Mouse (Mus musculus) hindbrain, embryonic 16.5 days (tissue): ENCODE results near the gene Timm13. TPM values are rescaled to one million over a fixed set of nuclear protein-coding genes. Genes with fewer than 3 reads are reported as not detected.
A peak's percentile ranks its signal among the peaks of the same experiment; 100 is the strongest.

Experiments used
- ATAC-seq: fragments of 200-750 bp; cut with Nextera tagmentation; 2 replicates; pipeline ENCODE4 v1.8.0; 2017; ENCODE audit warnings: moderate TSS enrichment, moderate library complexity
- H3K27ac ChIP-seq: fragments of 300-500 bp; sonication (generic); 2 replicates; pipeline ENCODE4 v1.5.1; 2014; ENCODE audit warnings: low read depth, mild to moderate bottlenecking, control low read depth, low read length, moderate library complexity
- H3K27me3 ChIP-seq: fragments of 300-500 bp; sonication (generic); replicated peaks from 2 replicates; pipeline ENCODE4 v1.6.1; 2014; ENCODE audit warnings: low read length; ENCODE audit not compliant: control insufficient read depth, insufficient read depth
- H3K36me3 ChIP-seq: fragments of 300-500 bp; sonication (generic); 2 replicates; pipeline ENCODE4 v1.6.1; 2014; ENCODE audit warnings: mild to moderate bottlenecking, low read length, moderate library complexity, mixed read lengths; ENCODE audit not compliant: control insufficient read depth, insufficient read depth
- H3K4me1 ChIP-seq: fragments of 300-500 bp; sonication (generic); 2 replicates; pipeline ENCODE4 v1.6.1; 2014; ENCODE audit warnings: low read depth, low read length; ENCODE audit not compliant: control insufficient read depth, insufficient read depth
- H3K4me2 ChIP-seq: fragments of 300-500 bp; sonication (generic); 2 replicates; pipeline ENCODE4 v1.6.1; 2014; ENCODE audit warnings: mild to moderate bottlenecking, low read length, control low read depth, moderate library complexity
- H3K4me3 ChIP-seq: fragments of 300-500 bp; sonication (generic); 2 replicates; pipeline ENCODE4 v1.5.1; 2014; ENCODE audit warnings: mild to moderate bottlenecking, low read length, control low read depth, moderate library complexity
- H3K9ac ChIP-seq: fragments of 300-500 bp; sonication (generic); 2 replicates; pipeline ENCODE4 v1.6.1; 2014; ENCODE audit warnings: low read depth, mild to moderate bottlenecking, control low read depth, low read length, moderate library complexity
- H3K9me3 ChIP-seq: fragments of 300-500 bp; sonication (generic); 2 replicates; pipeline ENCODE4 v1.6.1; 2014; ENCODE audit warnings: mild to moderate bottlenecking, low read length, moderate library complexity; ENCODE audit not compliant: control insufficient read depth
- WGBS: fragments of 180-500 bp; shearing (Covaris S2); extraction: QIAGEN DNeasy Blood & Tissue Kit; methylation state at CpG from one replicate; pipeline ENCODE4 v1.1.7; 2014; 5-methylcytosine and 5-hydroxymethylcytosine counted together
- polyA plus RNA-seq: library from polyadenylated mRNA; unstranded; fragments of >200 nt; fragmentation: Nextera tagmentation; extraction: Ambion mirVana; gene quantifications from 2 replicates; pipeline ENCODE4 v1.2.1, GENCODE M21; 2015

Gene Timm13
- polyA plus RNA-seq, 1 experiment from 2014 or later: 364 TPM

- H3K36me3 ChIP-seq: peaks cover 6% of the 10 kb centered on the region
- no peak overlapping the region; the same call in 1 of the 2 replicates for H3K4me2 ChIP-seq
- peaks cover 37% of the 10 kb centered on the region for H3K4me1 ChIP-seq
- H3K27me3 ChIP-seq: no peaks in the 10 kb centered on the region
- H3K4me3 ChIP-seq: no peak overlapping the region
- H3K27ac ChIP-seq: peak overlapping the region; percentile 64
- H3K9ac ChIP-seq: peak overlapping the region; percentile 38; the same call in 1 of the 2 replicates
- no peaks in the 10 kb centered on the region for H3K9me3 ChIP-seq
- no peak for ATAC-seq
- WGBS: 54% methylated on average over 3 of the region's 3 CpGs
Measured at GRCm38 (mm10) chr10:80857848-80858247, 42.9 kb downstream of the Timm13 start.

GRCm38 (mm10) chr10:80857386-80857785 is 43.4 kb downstream of the Timm13 start:
- Histone ChIP-seq H3K9me3 (no peaks in the 10 kb centered on the region), H3K9ac (peak overlapping the region; percentile 38), H3K4me3 (no peak overlapping the region), H3K4me2 (peak overlapping the region; percentile 98), H3K36me3 (peaks cover 8% of the 10 kb centered on the region), H3K4me1 (peaks cover 37% of the 10 kb centered on the region), H3K27me3 (no peaks in the 10 kb centered on the region), H3K27ac (peak overlapping the region; percentile 64)
- 26% methylated on average over 8 of the region's 8 CpGs for WGBS
- peak; percentile 50 for ATAC-seq

- Histone ChIP-seq H3K4me3 (no peak overlapping the region), H3K9me3 (no peaks in the 10 kb centered on the region), H3K4me1 (peaks cover 37% of the 10 kb centered on the region), H3K9ac (peak overlapping the region; percentile 38), H3K4me2 (peak overlapping the region; percentile 98), H3K36me3 (peaks cover 12% of the 10 kb centered on the region), H3K27me3 (no peaks in the 10 kb centered on the region), H3K27ac (peak overlapping the region; percentile 39; the same call in 1 of the 2 replicates)
- 78% methylated on average over 5 of the region's 5 CpGs for WGBS
- no peak for ATAC-seq
Measured at GRCm38 (mm10) chr10:80856908-80857307, 43.9 kb downstream of the Timm13 start.

DNA sequence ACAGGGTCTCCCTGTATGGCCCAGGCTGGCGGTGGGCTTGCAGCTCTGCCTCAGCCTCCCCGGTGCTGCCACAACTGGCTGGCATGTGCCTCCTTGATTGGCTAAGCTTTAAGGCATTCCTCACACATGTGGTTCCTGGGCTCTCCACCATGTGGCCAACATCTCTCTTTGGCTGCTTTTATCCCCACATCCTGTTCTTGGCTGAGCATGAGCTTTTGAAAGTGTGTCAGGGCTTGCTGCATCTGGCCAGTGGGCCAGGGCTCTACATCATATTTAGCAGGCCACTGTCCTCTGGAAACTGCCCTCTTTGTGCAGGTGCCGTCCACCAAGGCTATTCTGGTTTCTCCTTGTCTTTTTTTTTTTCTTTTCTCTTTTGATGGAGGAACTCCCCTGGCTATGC is 44.5 kb downstream of the Timm13 start:
- Histone ChIP-seq H3K27ac (0 out of 2 replicates have a peak overlapping the region, but pooled peaks have one; percentile 19), H3K4me1 (peaks cover 37% of the 10 kb centered on the region), H3K4me2 (peak overlapping the region; percentile 98), H3K36me3 (peaks cover 16% of the 10 kb centered on the region), H3K27me3 (no peaks in the 10 kb centered on the region), H3K9me3 (no peaks in the 10 kb centered on the region), H3K9ac (peak overlapping the region; percentile 89; the same call in 1 of the 2 replicates), H3K4me3 (peak overlapping the region; percentile 76)
- no peak for ATAC-seq
- WGBS: 71% methylated on average over 3 of the region's 3 CpGs

DNA sequence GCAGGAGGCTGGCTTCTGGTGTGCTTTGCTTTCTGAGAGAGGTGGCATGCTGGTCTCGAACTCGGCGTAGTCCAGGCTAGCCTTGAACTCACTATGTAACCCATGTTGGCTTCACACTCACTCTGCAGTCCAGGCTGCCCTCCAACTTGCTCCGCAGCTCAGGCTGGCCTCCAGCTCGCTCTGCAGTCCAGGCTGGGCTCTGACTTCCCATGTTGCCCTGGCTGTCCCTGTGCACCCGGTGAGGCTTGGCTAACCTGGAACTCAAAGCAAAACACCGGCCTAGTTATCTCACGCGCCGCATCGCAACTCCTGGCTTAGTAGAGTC is 45.1 kb downstream of the Timm13 start:
- WGBS: 25% methylated on average over 11 of the region's 11 CpGs
- Histone ChIP-seq H3K36me3 (peaks cover 21% of the 10 kb centered on the region), H3K4me2 (peak overlapping the region; percentile 98), H3K9ac (peak overlapping the region; percentile 89), H3K27ac (no peak overlapping the region), H3K4me1 (peaks cover 37% of the 10 kb centered on the region), H3K9me3 (no peaks in the 10 kb centered on the region), H3K27me3 (no peaks in the 10 kb centered on the region), H3K4me3 (peak overlapping the region; percentile 76)
- ATAC-seq: no peak

GRCm38 (mm10) chr10:80854913-80855748 is 45.6 kb downstream of the Timm13 start, which contains the start of the genes Lsm7 and Sppl2b:
Lsm7 (minus strand) TSS chr10:80855209.
Sppl2b (plus strand) TSS chr10:80855275.
- Histone ChIP-seq H3K4me3 (peak within 1 kb of the TSS; percentile 76), H3K9me3 (no peaks in the 10 kb centered on the region), H3K27ac (peak within 1 kb of the TSS; percentile 75), H3K4me1 (peaks cover 37% of the 10 kb centered on the region), H3K36me3 (peaks cover 21% of the 10 kb centered on the region), H3K9ac (peak within 1 kb of the TSS; percentile 89), H3K27me3 (no peaks in the 10 kb centered on the region), H3K4me2 (peak within 1 kb of the TSS; percentile 98)
- ATAC-seq: peak; percentile 87
- WGBS: under 1% methylated on average over 73 of the region's 81 CpGs

Other genes starting within 250 kb of the Timm13 start
- 21.2 and 83.2 TPM in 2 replicates for gene Btbd2, start 243.9 kb downstream of the Timm13 start, polyA plus RNA-seq
- 35.6 and 55.7 TPM in 2 replicates for gene Mknk2, start 222.9 kb downstream of the Timm13 start, polyA plus RNA-seq
- 56.9 and 59.5 TPM in 2 replicates for gene Mob3a, start 199.0 kb downstream of the Timm13 start, polyA plus RNA-seq
- 43.7 and 50.4 TPM in 2 replicates for gene Izumo4, start 198.8 kb downstream of the Timm13 start, polyA plus RNA-seq
- gene Ap3d1, start 158.7 kb downstream of the Timm13 start, polyA plus RNA-seq: 102 and 105 TPM in 2 replicates
- gene Dot1l, start 145.8 kb downstream of the Timm13 start, polyA plus RNA-seq: 13.2 and 16.9 TPM in 2 replicates
- gene Sf3a2, start 102.8 kb downstream of the Timm13 start, polyA plus RNA-seq: 44.7 and 59.9 TPM in 2 replicates
- gene Plekhj1, start 102.3 kb downstream of the Timm13 start, polyA plus RNA-seq: 129 and 140 TPM in 2 replicates
- not detected in 2 replicates for gene Amh, start 95.7 kb downstream of the Timm13 start, polyA plus RNA-seq
- 1.1 and 1.2 TPM in 2 replicates for gene Jsrp1, start 87.5 kb downstream of the Timm13 start, polyA plus RNA-seq
- gene Oaz1, start 74.3 kb downstream of the Timm13 start, polyA plus RNA-seq: 1,272 and 1,293 TPM in 2 replicates
- 22.1 and 23.3 TPM in 2 replicates for gene Lingo3, start 56.9 kb downstream of the Timm13 start, polyA plus RNA-seq
- gene Lsm7, start 45.8 kb downstream of the Timm13 start, polyA plus RNA-seq: 197 and 208 TPM in 2 replicates
- gene Sppl2b, start 45.7 kb downstream of the Timm13 start, polyA plus RNA-seq: 92.4 and 97.5 TPM in 2 replicates
- gene Tmprss9, start 29.1 kb downstream of the Timm13 start, polyA plus RNA-seq: 0.13 and 0.27 TPM in 2 replicates
- 36.6 and 41.9 TPM in 2 replicates for gene Lmnb2, start 17.3 kb upstream of the Timm13 start, polyA plus RNA-seq
- gene Gadd45b, start 29.1 kb upstream of the Timm13 start, polyA plus RNA-seq: 8.0 and 9.0 TPM in 2 replicates
- 25.4 and 27.0 TPM in 2 replicates for gene Gng7, start 114.0 kb upstream of the Timm13 start, polyA plus RNA-seq
- gene Diras1, start 124.7 kb upstream of the Timm13 start, polyA plus RNA-seq: 74.4 and 81.7 TPM in 2 replicates
- 48.3 and 54.3 TPM in 2 replicates for gene Slc39a3, start 136.5 kb upstream of the Timm13 start, polyA plus RNA-seq
- gene Sgta, start 159.2 kb upstream of the Timm13 start, polyA plus RNA-seq: 334 and 346 TPM in 2 replicates
- 49.8 and 53.5 TPM in 2 replicates for gene Thop1, start 169.1 kb upstream of the Timm13 start, polyA plus RNA-seq
- gene Creb3l3, start 197.9 kb upstream of the Timm13 start, polyA plus RNA-seq: 0.24 and 0.32 TPM in 2 replicates
- 236 and 240 TPM in 2 replicates for gene Map2k2, start 204.9 kb upstream of the Timm13 start, polyA plus RNA-seq
- gene Zbtb7a, start 234.3 kb upstream of the Timm13 start, polyA plus RNA-seq: 13.3 and 13.6 TPM in 2 replicates